Mouse (Mus musculus) ovary, adult 2 months (tissue): ENCODE results near the gene Rell1. TPM values are rescaled to one million over a fixed set of nuclear protein-coding genes. Genes with fewer than 3 reads are reported as not detected.

Source experiments
- polyA plus RNA-seq: library from polyadenylated mRNA; depleted of rRNA; stranded (reverse); fragments of >200 nt; gene quantifications from 2 replicates; pipeline ENCODE4 v1.2.3, GENCODE M21; 2012; rRNA removed

The Rell1 gene
- 13.6 and 15.8 TPM in 2 replicates for polyA plus RNA-seq

DNA sequence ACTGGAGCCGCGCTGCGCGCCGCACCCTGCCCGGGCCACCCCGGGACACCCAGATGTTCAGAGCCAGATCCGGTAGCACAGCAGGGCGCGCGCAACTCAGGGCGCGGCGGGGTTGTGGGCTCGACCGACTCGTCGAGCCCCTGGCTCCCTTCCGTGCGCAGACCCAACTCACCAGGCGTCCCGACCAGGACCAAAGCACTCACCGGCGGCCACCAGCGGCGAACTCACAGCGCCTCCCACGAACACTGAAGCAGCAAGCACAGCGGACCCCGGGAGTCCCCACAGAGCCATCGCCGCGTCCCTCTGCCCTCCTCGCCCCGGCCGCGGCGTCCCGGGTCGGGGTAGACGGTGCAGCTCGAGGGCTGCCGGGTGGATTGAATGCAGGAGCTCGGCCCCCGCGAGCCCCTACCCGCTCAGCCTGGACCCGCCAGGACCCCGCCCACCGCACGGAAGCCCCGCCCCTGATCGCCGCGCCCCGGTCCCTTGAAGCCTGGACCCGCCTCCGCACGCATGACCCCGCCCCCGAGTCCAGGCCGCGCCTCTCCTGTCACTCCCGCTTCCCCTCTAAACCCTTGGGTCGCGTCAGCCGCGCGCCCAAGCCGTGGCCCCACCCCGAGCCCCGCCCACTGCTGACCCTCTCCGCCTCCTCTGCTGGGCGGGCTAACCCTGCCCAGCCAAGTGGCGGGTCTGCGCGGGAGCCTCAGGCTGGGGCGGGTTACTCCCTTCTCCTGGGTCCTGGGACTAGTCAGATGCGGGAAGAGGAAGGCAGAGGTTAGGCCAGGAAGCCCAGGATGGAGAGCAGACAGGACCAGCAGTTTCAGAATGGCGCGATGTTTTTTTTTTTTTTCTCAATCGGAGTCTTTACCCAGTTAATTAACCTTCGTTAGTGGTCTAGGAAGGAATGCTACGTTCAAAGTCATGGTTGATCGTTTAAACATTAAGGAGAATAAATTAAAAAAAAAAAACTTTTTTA lies at the start of gene Rell1:
Gene Rell1, minus strand, starts transcription at position 455 of the 973 bp plus-strand sequence.

Other genes starting within 250 kb of the Rell1 start
- 9.2 and 11.4 TPM in 2 replicates for gene 0610040J01Rik, start 156.5 kb downstream of the Rell1 start, polyA plus RNA-seq
- gene Pgm2, start 124.1 kb upstream of the Rell1 start, polyA plus RNA-seq = 10.1 and 15.1 TPM in 2 replicates
- 22.1 and 23.8 TPM in 2 replicates for gene Tbc1d1, start 187.4 kb upstream of the Rell1 start, polyA plus RNA-seq